In the genomic region with DNA sequence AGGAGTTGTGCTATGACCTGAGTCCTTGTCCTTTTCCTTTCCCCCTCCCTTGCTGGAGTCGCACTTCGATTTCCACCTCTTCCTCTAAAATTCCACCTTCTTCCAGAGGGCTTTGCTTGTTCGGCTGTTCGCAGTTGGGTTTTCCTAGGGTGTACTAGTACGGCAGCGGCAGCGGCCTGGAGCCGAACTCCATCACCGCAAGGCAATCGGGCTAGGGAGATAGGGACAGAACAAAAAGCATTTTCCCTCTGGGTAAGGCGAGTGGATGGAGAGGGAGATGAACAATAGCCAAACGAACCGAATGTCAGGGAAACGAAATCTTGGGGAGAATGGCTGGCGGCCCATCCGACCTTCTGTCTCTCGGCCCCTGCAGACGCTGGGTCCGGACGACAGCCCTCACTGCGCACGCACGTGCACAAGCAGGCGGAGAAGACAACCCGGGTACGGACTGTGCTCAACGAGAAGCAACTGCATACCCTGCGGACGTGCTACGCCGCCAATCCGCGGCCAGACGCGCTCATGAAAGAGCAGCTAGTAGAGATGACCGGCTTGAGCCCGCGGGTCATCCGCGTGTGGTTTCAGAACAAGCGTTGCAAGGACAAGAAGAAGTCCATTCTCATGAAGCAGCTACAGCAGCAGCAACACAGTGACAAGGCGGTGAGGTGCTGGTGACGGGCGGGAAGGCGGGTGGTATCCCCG, we compare ENCODE assay signal across 8 mouse cellular contexts. TPM values are rescaled to one million over a fixed set of nuclear protein-coding genes. Genes with fewer than 3 reads are reported as not detected.
DNase-seq lines count a peak whose midpoint lies in the region; ATAC-seq lines count a peak whose summit lies in the region.

No protein-coding gene starts in this region.

- H3K27me3 ChIP-seq in embryonic facial prominence, embryonic 14.5 days (replicated peaks; ENCODE audit: control insufficient read depth, insufficient read depth, low read length) = peaks cover 95% of the 10 kb centered on the region
- H3K27me3 ChIP-seq in limb, embryonic 11.5 days (ENCODE audit: control insufficient read depth, insufficient read depth, low read length) = peaks cover 69% of the 10 kb centered on the region

- peak overlapping the region; percentile 66 for H3K4me2 ChIP-seq in embryonic facial prominence, embryonic 14.5 days (ENCODE audit: low read depth, low read length)
- H3K4me2 ChIP-seq in limb, embryonic 11.5 days (ENCODE audit: low read depth, severe bottlenecking) = peak overlapping the region; percentile 36

- peak; percentile 43 to 50 for DNase-seq in layer of hippocampus, postnatal 36 days
- no peak for DNase-seq in layer of hippocampus, adult 9-10 months (ENCODE audit: low spot score)
- peak; percentile 53 for DNase-seq in R1 (ENCODE audit: low read depth, low spot score)
- peak; percentile 55 for DNase-seq in embryonic facial prominence, embryonic 14.5 days (ENCODE audit: low spot score)
- peak; percentile 33 for DNase-seq in heart, postnatal 4 days
- DNase-seq in limb, embryonic 11.5 days (ENCODE audit: low spot score) = peak; percentile 81
- DNase-seq in naive thymus-derived CD4-positive, alpha-beta T cell, adult 2 months (ENCODE audit: low read depth) = peak; percentile 68

- H3K9me3 ChIP-seq in embryonic facial prominence, embryonic 14.5 days (ENCODE audit: control insufficient read depth, low read length) = no peaks in the 10 kb centered on the region
- H3K9me3 ChIP-seq in limb, embryonic 11.5 days (ENCODE audit: control insufficient read depth, low read length) = no peaks in the 10 kb centered on the region

- H3K27ac ChIP-seq in embryonic facial prominence, embryonic 14.5 days (replicated peaks; ENCODE audit: low read depth, low read length) = no peak overlapping the region
- no peak overlapping the region for H3K27ac ChIP-seq in limb, embryonic 11.5 days (replicated peaks; ENCODE audit: low read depth, low read length)

- 1% methylated on average over 46 of the region's 46 CpGs for WGBS in embryonic facial prominence, embryonic 14.5 days
- WGBS in limb, embryonic 11.5 days = 1% methylated on average over 46 of the region's 46 CpGs

- peak overlapping the region; percentile 47 for H3K9ac ChIP-seq in embryonic facial prominence, embryonic 14.5 days (ENCODE audit: low read depth, low read length)
- peak overlapping the region; percentile 1; the same call in 1 of the 2 replicates for H3K9ac ChIP-seq in limb, embryonic 11.5 days (ENCODE audit: low read length)

- ATAC-seq in embryonic facial prominence, embryonic 14.5 days (ENCODE audit: low read depth) = no peak
- no peak for ATAC-seq in limb, embryonic 11.5 days (ENCODE audit: insufficient number of reproducible peaks, low FRiP score, low TSS enrichment, low read depth)
- ATAC-seq in monocyte, adult 5-6 weeks (replicated peaks; ENCODE audit: insufficient number of reproducible peaks, low FRiP score, low TSS enrichment, poor library complexity, severe bottlenecking) = no peak

- peaks cover 13% of the 10 kb centered on the region; the same call in 1 of the 2 replicates for H3K4me1 ChIP-seq in embryonic facial prominence, embryonic 14.5 days (ENCODE audit: control insufficient read depth, insufficient read depth, low read length)
- peaks cover 28% of the 10 kb centered on the region for H3K4me1 ChIP-seq in limb, embryonic 11.5 days (ENCODE audit: control insufficient read depth, insufficient read depth, low read length)

- no peaks in the 10 kb centered on the region for H3K36me3 ChIP-seq in embryonic facial prominence, embryonic 14.5 days (ENCODE audit: control insufficient read depth, insufficient read depth, low read length)
- H3K36me3 ChIP-seq in limb, embryonic 11.5 days (ENCODE audit: control insufficient read depth, insufficient read depth, low read length) = no peaks in the 10 kb centered on the region

- H3K4me3 ChIP-seq in embryonic facial prominence, embryonic 14.5 days (ENCODE audit: low read depth, low read length) = peak overlapping the region; percentile 43
- H3K4me3 ChIP-seq in limb, embryonic 11.5 days (ENCODE audit: low read depth, low read length) = peak overlapping the region; percentile 14

RNA-seq across cellular contexts. Expression of a gene that starts 5.4 kb away (rescaled TPM):
- total RNA-seq in layer of hippocampus, postnatal 36 days (2021) = not detected
- polyA plus RNA-seq in embryonic facial prominence, embryonic 14.5 days (2014; fragmentation: Nextera tagmentation; extraction: Ambion mirVana) = 7.3 and 7.9 TPM in 2 replicates
- total RNA-seq in heart, postnatal 4 days (2021) = not detected
- polyA plus RNA-seq in limb, embryonic 11.5 days (2014; fragmentation: Nextera tagmentation; extraction: Ambion mirVana) = 1.9 and 3.2 TPM in 2 replicates
- total RNA-seq in monocyte, adult 5-6 weeks (2017) = not detected in 3 replicates

RNA-seq across cellular contexts. Expression of a gene that starts 31.8 kb away (rescaled TPM):
- 10 to 100 TPM; 39.3 to 43.3 TPM for total RNA-seq in layer of hippocampus, postnatal 36 days (2021)
- polyA plus RNA-seq in embryonic facial prominence, embryonic 14.5 days (2014; fragmentation: Nextera tagmentation; extraction: Ambion mirVana) = 182 and 191 TPM in 2 replicates
- total RNA-seq in heart, postnatal 4 days (2021) = 100 to 1,000 TPM; 537 to 600 TPM
- polyA plus RNA-seq in limb, embryonic 11.5 days (2014; fragmentation: Nextera tagmentation; extraction: Ambion mirVana) = 171 and 182 TPM in 2 replicates
- 41.8 to 63.2 TPM (median 48.1 TPM) in 3 replicates for total RNA-seq in monocyte, adult 5-6 weeks (2017)
